Mouse (Mus musculus): ENCODE data around the gene Abcc5.
A peak's percentile ranks its signal among the peaks of the same experiment; 100 is the strongest.

- TF ChIP-seq CTCF (IDR thresholded peaks at IDR 0.05; ENCODE audit: low read depth, low read length) (peak; percentile 76), POLR2A (IDR thresholded peaks at IDR 0.05; ENCODE audit: insufficient read depth, low read length) (no peak)
Measured at GRCm38 (mm10) chr16:20425855-20426598, at the start of gene Abcc5.
